Mouse (Mus musculus): ENCODE data around the gene Farsb. TPM values are rescaled to one million over a fixed set of nuclear protein-coding genes. Genes with fewer than 3 reads are reported as not detected.

The Farsb gene
- polyA plus RNA-seq, 1 experiment = 3.4 TPM

GRCm38 (mm10) chr1:78446742-78447141, 42.0 kb downstream of the Farsb start:
- TF ChIP-seq GATA1 (IDR thresholded peaks at IDR 0.05; ENCODE audit: borderline replicate concordance, low read length) = no peak
- no peak for TF ChIP-seq FLI1 (IDR thresholded peaks at IDR 0.05; ENCODE audit: low read length)
- Histone ChIP-seq H3K36me3 (replicated peaks; ENCODE audit: low read length) (peaks cover 90% of the 10 kb centered on the region), H3K4me1 (peaks cover 10% of the 10 kb centered on the region), H3K4me3 (replicated peaks) (no peak overlapping the region), H3K27me3 (replicated peaks) (no peaks in the 10 kb centered on the region), H3K9me3 (no peaks in the 10 kb centered on the region)

GRCm38 (mm10) chr1:78446232-78446631, 42.5 kb downstream of the Farsb start:
- TF ChIP-seq FLI1 (IDR thresholded peaks at IDR 0.05; ENCODE audit: low read length) = no peak
- H3K4me3 ChIP-seq (replicated peaks) = no peak overlapping the region
- H3K4me1 ChIP-seq = peaks cover 10% of the 10 kb centered on the region
- H3K36me3 ChIP-seq (replicated peaks; ENCODE audit: low read length) = peaks cover 90% of the 10 kb centered on the region
- no peaks in the 10 kb centered on the region for H3K9me3 ChIP-seq
- H3K27me3 ChIP-seq (replicated peaks) = no peaks in the 10 kb centered on the region

- Histone ChIP-seq H3K27me3 (replicated peaks) (no peaks in the 10 kb centered on the region), H3K36me3 (replicated peaks; ENCODE audit: low read length) (peaks cover 86% of the 10 kb centered on the region)
These were observed 45.6 kb downstream of the Farsb start for GRCm38 (mm10) chr1:78443056-78443455.

GRCm38 (mm10) chr1:78440716-78441115, 48.0 kb downstream of the Farsb start:
- H3K4me1 ChIP-seq = peaks cover 13% of the 10 kb centered on the region
- H3K27me3 ChIP-seq (replicated peaks) = no peaks in the 10 kb centered on the region
- peaks cover 76% of the 10 kb centered on the region for H3K36me3 ChIP-seq (replicated peaks; ENCODE audit: low read length)
- no peaks in the 10 kb centered on the region for H3K9me3 ChIP-seq
- TF ChIP-seq GATA1 (IDR thresholded peaks at IDR 0.05; ENCODE audit: borderline replicate concordance, low read length) (no peak), FLI1 (IDR thresholded peaks at IDR 0.05; ENCODE audit: low read length) (no peak)
- H3K4me3 ChIP-seq (replicated peaks) = no peak overlapping the region

More at GRCm38 (mm10) chr1:78443056-78443455, 45.6 kb downstream of the Farsb start:
- Histone ChIP-seq H3K9me3 (no peaks in the 10 kb centered on the region), H3K4me3 (replicated peaks) (no peak overlapping the region), H3K4me1 (peaks cover 5% of the 10 kb centered on the region)
- TF ChIP-seq GATA1 (IDR thresholded peaks at IDR 0.05; ENCODE audit: borderline replicate concordance, low read length) (no peak), FLI1 (IDR thresholded peaks at IDR 0.05; ENCODE audit: low read length) (no peak)

- Histone ChIP-seq H3K9me3 (no peaks in the 10 kb centered on the region), H3K4me1 (peaks cover 18% of the 10 kb centered on the region), H3K27me3 (replicated peaks) (no peaks in the 10 kb centered on the region), H3K36me3 (replicated peaks; ENCODE audit: low read length) (peaks cover 60% of the 10 kb centered on the region), H3K4me3 (replicated peaks) (no peak overlapping the region)
- TF ChIP-seq FLI1 (IDR thresholded peaks at IDR 0.05; ENCODE audit: low read length) (no peak), GATA1 (IDR thresholded peaks at IDR 0.05; ENCODE audit: borderline replicate concordance, low read length) (no peak)
These were observed 51.5 kb downstream of the Farsb start for GRCm38 (mm10) chr1:78437150-78437549.

- Histone ChIP-seq H3K4me3 (replicated peaks) (no peak overlapping the region), H3K4me1 (peaks cover 18% of the 10 kb centered on the region), H3K9me3 (no peaks in the 10 kb centered on the region), H3K36me3 (replicated peaks; ENCODE audit: low read length) (peaks cover 60% of the 10 kb centered on the region), H3K27me3 (replicated peaks) (no peaks in the 10 kb centered on the region)
- TF ChIP-seq GATA1 (IDR thresholded peaks at IDR 0.05; ENCODE audit: borderline replicate concordance, low read length) (no peak), FLI1 (IDR thresholded peaks at IDR 0.05; ENCODE audit: low read length) (no peak)
These were observed 52.3 kb downstream of the Farsb start for GRCm38 (mm10) chr1:78436445-78436844.

GRCm38 (mm10) chr1:78435967-78436366, 52.7 kb downstream of the Farsb start:
- H3K36me3 ChIP-seq (replicated peaks; ENCODE audit: low read length) = peaks cover 60% of the 10 kb centered on the region
- H3K27me3 ChIP-seq (replicated peaks) = no peaks in the 10 kb centered on the region
- TF ChIP-seq GATA1 (IDR thresholded peaks at IDR 0.05; ENCODE audit: borderline replicate concordance, low read length) (no peak), FLI1 (IDR thresholded peaks at IDR 0.05; ENCODE audit: low read length) (no peak)
- peaks cover 18% of the 10 kb centered on the region for H3K4me1 ChIP-seq
- H3K9me3 ChIP-seq = no peaks in the 10 kb centered on the region
- no peak overlapping the region for H3K4me3 ChIP-seq (replicated peaks)

- Histone ChIP-seq H3K27me3 (replicated peaks) (no peaks in the 10 kb centered on the region), H3K9me3 (no peaks in the 10 kb centered on the region), H3K4me3 (replicated peaks) (no peak overlapping the region), H3K36me3 (replicated peaks; ENCODE audit: low read length) (peaks cover 54% of the 10 kb centered on the region), H3K4me1 (peaks cover 24% of the 10 kb centered on the region)
- TF ChIP-seq GATA1 (IDR thresholded peaks at IDR 0.05; ENCODE audit: borderline replicate concordance, low read length) = no peak
- TF ChIP-seq FLI1 (IDR thresholded peaks at IDR 0.05; ENCODE audit: low read length) = no peak
These were observed 55.2 kb downstream of the Farsb start for GRCm38 (mm10) chr1:78433472-78433871.

- Histone ChIP-seq H3K27me3 (replicated peaks) (no peaks in the 10 kb centered on the region), H3K9me3 (no peaks in the 10 kb centered on the region), H3K4me1 (peaks cover 54% of the 10 kb centered on the region), H3K36me3 (replicated peaks; ENCODE audit: low read length) (peaks cover 55% of the 10 kb centered on the region), H3K4me3 (replicated peaks) (no peak overlapping the region)
- no peak for TF ChIP-seq GATA1 (IDR thresholded peaks at IDR 0.05; ENCODE audit: borderline replicate concordance, low read length)
- TF ChIP-seq FLI1 (IDR thresholded peaks at IDR 0.05; ENCODE audit: low read length) = no peak
These were observed 59.8 kb downstream of the Farsb start for GRCm38 (mm10) chr1:78428851-78429250.

- no peak for TF ChIP-seq FLI1 (IDR thresholded peaks at IDR 0.05; ENCODE audit: low read length)
- no peak for TF ChIP-seq GATA1 (IDR thresholded peaks at IDR 0.05; ENCODE audit: borderline replicate concordance, low read length)
- peaks cover 52% of the 10 kb centered on the region for H3K36me3 ChIP-seq (replicated peaks; ENCODE audit: low read length)
- H3K4me1 ChIP-seq = peaks cover 74% of the 10 kb centered on the region
These were observed 61.9 kb downstream of the Farsb start for GRCm38 (mm10) chr1:78426841-78427240.

More at GRCm38 (mm10) chr1:78426841-78427240, 61.9 kb downstream of the Farsb start:
- Histone ChIP-seq H3K9me3 (no peaks in the 10 kb centered on the region), H3K27me3 (replicated peaks) (no peaks in the 10 kb centered on the region), H3K4me3 (replicated peaks) (peak overlapping the region; percentile 75)

Measured in megakaryocyte, embryonic 14.5 days (primary cell).